Mouse (Mus musculus) midbrain, embryonic 15.5 days (tissue): Measurements from ENCODE around the gene Elmo2. TPM values are rescaled to one million over a fixed set of nuclear protein-coding genes. Genes with fewer than 3 reads are reported as not detected.
A peak's percentile ranks its signal among the peaks of the same experiment; 100 is the strongest.

Source experiments
- ATAC-seq: fragments of 200-750 bp; cut with Nextera tagmentation; replicated peaks from 2 replicates; pipeline ENCODE4 v1.8.0; 2017; ENCODE audit warnings: moderate TSS enrichment
- H3K27ac ChIP-seq: fragments of 300-500 bp; sonication (generic); 2 replicates; pipeline ENCODE4 v1.5.1; 2015; ENCODE audit warnings: mild to moderate bottlenecking, inconsistent platforms
- H3K27me3 ChIP-seq: fragments of 300-500 bp; sonication (generic); replicated peaks from 2 replicates; pipeline ENCODE4 v1.6.1; 2015; ENCODE audit warnings: inconsistent platforms
- H3K36me3 ChIP-seq: fragments of 300-500 bp; sonication (generic); replicated peaks from 2 replicates; pipeline ENCODE4 v1.6.1; 2015; ENCODE audit warnings: inconsistent platforms
- H3K4me1 ChIP-seq: fragments of 300-500 bp; sonication (generic); 2 replicates; pipeline ENCODE4 v1.6.1; 2015; ENCODE audit warnings: inconsistent platforms
- H3K4me2 ChIP-seq: fragments of 300-500 bp; sonication (generic); 2 replicates; pipeline ENCODE4 v1.6.1; 2015; ENCODE audit warnings: inconsistent platforms, mild to moderate bottlenecking, moderate library complexity
- H3K4me3 ChIP-seq: fragments of 300-500 bp; sonication (generic); 2 replicates; pipeline ENCODE4 v1.5.1; 2015; ENCODE audit warnings: mild to moderate bottlenecking, inconsistent platforms
- H3K9ac ChIP-seq: fragments of 300-500 bp; sonication (generic); 2 replicates; pipeline ENCODE4 v1.6.1; 2015; ENCODE audit warnings: mild to moderate bottlenecking, inconsistent platforms
- H3K9me3 ChIP-seq: fragments of 300-500 bp; sonication (generic); 2 replicates; pipeline ENCODE4 v1.6.1; 2016; ENCODE audit warnings: inconsistent platforms
- WGBS: fragments of 180-500 bp; shearing (Covaris S2); methylation state at CpG from one replicate; pipeline ENCODE4 v1.1.7; 2015; ENCODE audit warnings: mixed read lengths; 5-methylcytosine and 5-hydroxymethylcytosine counted together
- polyA plus RNA-seq: library from polyadenylated mRNA; unstranded; fragments of >200 nt; fragmentation: Nextera tagmentation; extraction: Ambion mirVana; gene quantifications from 2 replicates; pipeline ENCODE4 v1.2.1, GENCODE M21; 2015

The Elmo2 gene
- polyA plus RNA-seq, 1 experiment from 2014 or later = 111 TPM

DNA sequence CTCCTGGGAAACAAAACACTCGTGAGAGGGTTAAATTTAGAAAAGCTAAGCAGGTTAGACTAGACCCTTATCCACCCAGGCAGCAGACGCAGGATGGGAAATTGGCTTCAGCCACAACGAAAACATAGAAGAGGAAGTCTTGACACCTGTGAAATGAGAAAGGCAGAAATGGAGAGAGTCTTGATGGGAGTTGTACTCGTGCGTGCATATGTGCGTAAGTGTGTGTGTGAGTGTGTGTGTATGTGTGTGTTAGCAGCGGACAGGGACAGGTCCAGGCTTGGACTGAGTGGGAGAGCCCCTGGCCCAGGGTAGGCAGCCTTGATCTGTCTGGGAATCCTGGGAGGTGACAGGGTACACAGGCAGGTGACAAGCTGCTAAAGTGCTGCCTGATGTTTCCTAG lies 55.4 kb downstream of the Elmo2 start:
- Histone ChIP-seq H3K4me2 (no peak overlapping the region), H3K4me1 (peaks cover 55% of the 10 kb centered on the region), H3K9me3 (no peaks in the 10 kb centered on the region), H3K4me3 (no peak overlapping the region), H3K36me3 (no peaks in the 10 kb centered on the region), H3K27me3 (no peaks in the 10 kb centered on the region), H3K27ac (peak overlapping the region; percentile 43), H3K9ac (no peak overlapping the region)
- ATAC-seq = no peak
- WGBS = 49% methylated on average over 7 of the region's 7 CpGs

GRCm38 (mm10) chr2:165266739-165267138 lies 59.5 kb downstream of the Elmo2 start:
- Histone ChIP-seq H3K9me3 (no peaks in the 10 kb centered on the region), H3K27ac (peak overlapping the region; percentile 63), H3K27me3 (no peaks in the 10 kb centered on the region), H3K9ac (no peak overlapping the region), H3K36me3 (no peaks in the 10 kb centered on the region), H3K4me3 (no peak overlapping the region), H3K4me2 (peak overlapping the region; percentile 23), H3K4me1 (peaks cover 47% of the 10 kb centered on the region)
- 0 out of 2 replicates have a peak, but pooled peaks have one; percentile 37 for ATAC-seq
- WGBS = 1% methylated on average over 12 of the region's 12 CpGs

GRCm38 (mm10) chr2:165263861-165264260 lies 62.4 kb downstream of the Elmo2 start:
- ATAC-seq = no peak
- H3K27me3 ChIP-seq = no peaks in the 10 kb centered on the region
- no peaks in the 10 kb centered on the region for H3K36me3 ChIP-seq
- H3K4me3 ChIP-seq = no peak overlapping the region
- H3K4me2 ChIP-seq = no peak overlapping the region
- H3K4me1 ChIP-seq = peaks cover 34% of the 10 kb centered on the region
- no peaks in the 10 kb centered on the region for H3K9me3 ChIP-seq
- H3K27ac ChIP-seq = no peak overlapping the region
- H3K9ac ChIP-seq = no peak overlapping the region
- 47% methylated on average over 7 of the region's 7 CpGs for WGBS

GRCm38 (mm10) chr2:165262274-165262990 lies 63.8 kb downstream of the Elmo2 start:
- H3K9me3 ChIP-seq = no peaks in the 10 kb centered on the region
- H3K4me2 ChIP-seq = no peak overlapping the region
- no peak overlapping the region for H3K4me3 ChIP-seq
- H3K27ac ChIP-seq = no peak overlapping the region
- 68% methylated on average over 18 of the region's 18 CpGs for WGBS
- H3K4me1 ChIP-seq = peaks cover 43% of the 10 kb centered on the region
- no peaks in the 10 kb centered on the region for H3K36me3 ChIP-seq
- no peak for ATAC-seq
- no peaks in the 10 kb centered on the region for H3K27me3 ChIP-seq
- no peak overlapping the region for H3K9ac ChIP-seq

DNA sequence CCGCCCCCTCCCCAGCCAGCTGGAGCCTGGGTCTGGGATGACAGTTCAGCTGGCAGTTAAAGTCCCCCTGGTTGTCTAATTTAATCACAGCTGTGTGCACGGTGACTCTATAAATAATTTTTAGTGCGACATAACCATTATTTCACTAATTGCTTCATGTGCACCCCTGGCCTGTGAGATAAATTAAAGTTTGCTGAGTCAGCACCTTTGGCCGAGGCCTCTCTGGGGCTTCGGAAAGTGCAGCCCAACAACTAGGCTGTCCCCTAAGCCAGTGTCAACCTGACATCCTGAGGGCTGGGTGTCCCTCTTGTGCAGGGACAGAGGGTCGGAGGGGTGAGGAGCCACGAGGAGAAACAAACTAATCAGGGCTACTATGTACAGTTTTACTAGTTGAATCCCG lies 66.4 kb downstream of the Elmo2 start:
- ATAC-seq = no peak
- Histone ChIP-seq H3K4me2 (no peak overlapping the region), H3K36me3 (no peaks in the 10 kb centered on the region), H3K27ac (no peak overlapping the region), H3K4me3 (no peak overlapping the region), H3K27me3 (no peaks in the 10 kb centered on the region), H3K9me3 (no peaks in the 10 kb centered on the region), H3K4me1 (peaks cover 33% of the 10 kb centered on the region), H3K9ac (no peak overlapping the region)
- WGBS = 82% methylated on average over 8 of the region's 8 CpGs

DNA sequence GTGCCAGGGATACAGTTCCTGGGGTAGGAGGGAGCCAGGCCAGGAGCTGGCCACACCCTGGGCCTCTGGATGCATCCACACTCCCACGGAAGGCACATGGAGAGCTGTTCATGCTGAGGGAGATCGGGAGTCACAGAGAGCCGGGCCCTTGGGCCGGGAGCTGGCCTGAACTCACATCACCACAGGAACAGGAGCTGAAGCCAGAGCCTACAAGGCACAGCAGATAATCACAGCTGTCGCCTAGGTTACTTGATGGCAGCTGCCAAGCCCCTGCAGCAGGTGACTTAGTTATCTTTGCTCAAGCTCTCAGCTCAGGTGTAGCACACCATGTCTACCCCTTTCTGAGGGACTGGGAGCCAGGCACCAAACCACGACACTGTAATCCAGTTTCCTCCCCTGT lies 68.0 kb downstream of the Elmo2 start:
- no peak overlapping the region for H3K9ac ChIP-seq

GRCm38 (mm10) chr2:165257151-165257834 lies 69.0 kb downstream of the Elmo2 start:
- no peak overlapping the region for H3K9ac ChIP-seq
- WGBS = 25% methylated on average over 11 of the region's 11 CpGs
- no peaks in the 10 kb centered on the region for H3K9me3 ChIP-seq

More for the DNA sequence above, 68.0 kb downstream of the Elmo2 start:
- H3K27ac ChIP-seq = no peak overlapping the region
- WGBS = 77% methylated on average over 6 of the region's 6 CpGs
- H3K9me3 ChIP-seq = no peaks in the 10 kb centered on the region
- no peaks in the 10 kb centered on the region for H3K27me3 ChIP-seq
- H3K4me3 ChIP-seq = no peak overlapping the region
- ATAC-seq = no peak
- H3K36me3 ChIP-seq = no peaks in the 10 kb centered on the region
- H3K4me2 ChIP-seq = no peak overlapping the region
- peaks cover 38% of the 10 kb centered on the region for H3K4me1 ChIP-seq

DNA sequence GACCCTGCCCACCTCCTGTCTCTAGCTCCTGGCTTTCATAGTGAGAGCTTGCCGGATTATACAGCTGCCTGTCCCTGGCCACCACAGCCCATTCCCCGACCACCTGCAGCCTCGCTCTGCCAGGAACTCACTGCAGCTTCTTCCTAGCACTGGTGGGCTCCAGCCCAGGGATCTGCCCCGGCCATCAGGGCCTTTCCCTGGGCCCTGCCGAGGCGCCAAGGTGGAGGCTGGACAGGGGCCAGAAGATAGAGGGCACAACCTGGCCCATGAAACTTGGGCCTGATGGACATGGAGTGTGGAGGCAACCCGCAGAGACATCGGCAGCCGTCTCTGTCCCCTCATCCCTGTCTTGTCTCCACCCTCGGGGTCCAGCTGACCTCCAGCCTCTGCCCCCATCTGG lies 70.1 kb downstream of the Elmo2 start:
- no peaks in the 10 kb centered on the region for H3K36me3 ChIP-seq
- WGBS = 68% methylated on average over 10 of the region's 10 CpGs
- H3K4me3 ChIP-seq = no peak overlapping the region
- no peak for ATAC-seq
- no peak overlapping the region for H3K27ac ChIP-seq
- no peak overlapping the region for H3K4me2 ChIP-seq
- no peaks in the 10 kb centered on the region for H3K27me3 ChIP-seq
- H3K9ac ChIP-seq = no peak overlapping the region
- H3K4me1 ChIP-seq = peaks cover 36% of the 10 kb centered on the region
- H3K9me3 ChIP-seq = no peaks in the 10 kb centered on the region

More at GRCm38 (mm10) chr2:165257151-165257834, 69.0 kb downstream of the Elmo2 start:
- H3K36me3 ChIP-seq = no peaks in the 10 kb centered on the region
- ATAC-seq = no peak
- H3K4me3 ChIP-seq = no peak overlapping the region
- H3K27ac ChIP-seq = no peak overlapping the region
- H3K4me2 ChIP-seq = no peak overlapping the region
- H3K27me3 ChIP-seq = no peaks in the 10 kb centered on the region
- H3K4me1 ChIP-seq = peaks cover 38% of the 10 kb centered on the region

- Histone ChIP-seq H3K27me3 (no peaks in the 10 kb centered on the region), H3K9ac (no peak overlapping the region), H3K4me2 (0 out of 2 replicates have a peak overlapping the region, but pooled peaks have one; percentile 23), H3K4me3 (no peak overlapping the region), H3K4me1 (peaks cover 36% of the 10 kb centered on the region), H3K9me3 (no peaks in the 10 kb centered on the region), H3K36me3 (no peaks in the 10 kb centered on the region), H3K27ac (peak overlapping the region; percentile 55)
- under 1% methylated on average over 10 of the region's 10 CpGs for WGBS
- ATAC-seq = peak; percentile 81
Measured at GRCm38 (mm10) chr2:165253867-165254266, 72.4 kb downstream of the Elmo2 start.

DNA sequence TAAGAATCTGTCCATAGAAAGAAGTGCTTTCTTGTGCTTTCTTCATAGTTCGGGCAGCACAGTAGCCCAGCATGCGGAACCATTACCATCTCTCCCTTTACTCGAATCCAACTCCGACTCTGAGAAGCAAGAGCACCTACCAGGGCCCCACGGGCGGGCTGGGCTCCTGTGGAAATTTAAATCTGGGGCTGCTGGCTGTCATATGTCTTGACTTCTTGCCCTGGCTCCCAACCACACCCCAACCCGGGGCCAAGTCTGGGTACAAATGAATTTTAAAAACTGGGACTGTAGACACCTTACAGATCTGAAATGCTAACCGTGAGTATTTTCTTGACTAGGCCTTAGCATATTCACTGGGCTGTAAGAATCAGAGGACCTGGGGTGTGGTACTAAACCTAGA lies 73.0 kb downstream of the Elmo2 start:
- Histone ChIP-seq H3K9ac (no peak overlapping the region), H3K9me3 (no peaks in the 10 kb centered on the region), H3K4me1 (peaks cover 35% of the 10 kb centered on the region), H3K27ac (peak overlapping the region; percentile 55), H3K4me2 (no peak overlapping the region), H3K4me3 (no peak overlapping the region), H3K36me3 (no peaks in the 10 kb centered on the region), H3K27me3 (no peaks in the 10 kb centered on the region)
- ATAC-seq = no peak
- 81% methylated on average over 8 of the region's 8 CpGs for WGBS

DNA sequence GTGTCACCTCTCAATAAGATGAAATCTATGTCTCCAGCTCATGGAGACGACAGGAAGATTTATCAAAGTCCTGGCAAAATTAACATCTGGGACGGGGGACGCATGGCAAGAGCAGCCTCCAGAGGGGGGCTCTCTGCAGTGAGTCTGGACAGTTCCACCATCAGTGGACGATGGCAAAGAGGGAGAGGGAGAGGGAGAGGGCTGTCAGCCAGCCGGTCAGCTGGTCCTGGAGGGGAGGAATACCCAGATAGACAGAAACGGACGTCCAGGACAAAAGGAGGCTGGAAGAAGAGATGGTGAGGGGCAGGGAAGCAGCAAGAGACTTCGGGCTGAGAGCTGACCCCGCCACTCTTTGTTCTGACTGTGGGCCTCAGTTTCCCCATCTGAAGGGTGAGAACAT lies 73.5 kb downstream of the Elmo2 start:
- no peaks in the 10 kb centered on the region for H3K27me3 ChIP-seq
- no peaks in the 10 kb centered on the region for H3K9me3 ChIP-seq
- peaks cover 30% of the 10 kb centered on the region for H3K4me1 ChIP-seq
- H3K4me2 ChIP-seq = no peak overlapping the region
- no peaks in the 10 kb centered on the region for H3K36me3 ChIP-seq
- H3K27ac ChIP-seq = no peak overlapping the region
- H3K4me3 ChIP-seq = no peak overlapping the region
- ATAC-seq = no peak
- H3K9ac ChIP-seq = no peak overlapping the region
- 53% methylated on average over 9 of the region's 9 CpGs for WGBS

GRCm38 (mm10) chr2:165252381-165252780 lies 73.9 kb downstream of the Elmo2 start:
- no peak overlapping the region for H3K27ac ChIP-seq
- peaks cover 26% of the 10 kb centered on the region for H3K4me1 ChIP-seq
- no peaks in the 10 kb centered on the region for H3K27me3 ChIP-seq
- no peaks in the 10 kb centered on the region for H3K9me3 ChIP-seq
- ATAC-seq = no peak
- no peak overlapping the region for H3K4me3 ChIP-seq
- WGBS = 79% methylated on average over 8 of the region's 8 CpGs
- H3K4me2 ChIP-seq = no peak overlapping the region
- no peak overlapping the region for H3K9ac ChIP-seq
- no peaks in the 10 kb centered on the region for H3K36me3 ChIP-seq

- 63% methylated on average over 1 of the region's 1 CpGs for WGBS
- Histone ChIP-seq H3K4me1 (peaks cover 32% of the 10 kb centered on the region), H3K9me3 (no peaks in the 10 kb centered on the region), H3K27me3 (no peaks in the 10 kb centered on the region), H3K4me3 (no peak overlapping the region), H3K27ac (no peak overlapping the region), H3K36me3 (no peaks in the 10 kb centered on the region), H3K9ac (no peak overlapping the region), H3K4me2 (no peak overlapping the region)
- no peak for ATAC-seq
Measured at GRCm38 (mm10) chr2:165250903-165251302, 75.4 kb downstream of the Elmo2 start.
